Mouse (Mus musculus) gastrocnemius, adult 2 months (tissue): ENCODE data around the gene Mrs2. TPM values are rescaled to one million over a fixed set of nuclear protein-coding genes. Genes with fewer than 3 reads are reported as not detected.
"Not testable (repeated sequence)": the region's sequence is repeated elsewhere in the genome, so short reads cannot be mapped to it uniquely, and the experiment has no call there.

Experiments
- DNase-seq: peaks from one replicate; pipeline ENCODE4 v3.0.0; 2022
- H3K27ac ChIP-seq: fragments of 200-600 bp; 2 replicates; pipeline ENCODE4 v1.8.1; 2022; ENCODE audit warnings: mild to moderate bottlenecking
- H3K4me3 ChIP-seq: fragments of 200-600 bp; 2 replicates; pipeline ENCODE4 v1.8.1; 2022; ENCODE audit warnings: mild to moderate bottlenecking, moderate library complexity
- CTCF ChIP-seq: fragments of 200-600 bp; IDR thresholded peaks from 2 replicates; pipeline ENCODE4 v1.8.1; 2022; ENCODE audit warnings: antibody characterized with exemption, mild to moderate bottlenecking, moderate library complexity
- intact Hi-C: fragments of 180-260 bp; cut with DNase I; formaldehyde crosslinking; loops from one replicate; pipeline ENCODE4 v1.15.1; 2025
- total RNA-seq, 2 experiments: library from RNA; stranded (reverse); gene quantifications; 2 replicates each; pipeline ENCODE4 v1.2.3; 2021

Gene Mrs2
- total RNA-seq, 2 experiments from 2014 or later: 36.8 to 46.7 TPM

GRCm38 (mm10) chr13:25022386-25022785 is 2.2 kb upstream of the Mrs2 start:
- no peak for DNase-seq
- no peak for TF ChIP-seq CTCF
- Histone ChIP-seq H3K4me3 (no peak overlapping the region), H3K27ac (no peak overlapping the region)
- intact Hi-C loops: no loop called here

DNA sequence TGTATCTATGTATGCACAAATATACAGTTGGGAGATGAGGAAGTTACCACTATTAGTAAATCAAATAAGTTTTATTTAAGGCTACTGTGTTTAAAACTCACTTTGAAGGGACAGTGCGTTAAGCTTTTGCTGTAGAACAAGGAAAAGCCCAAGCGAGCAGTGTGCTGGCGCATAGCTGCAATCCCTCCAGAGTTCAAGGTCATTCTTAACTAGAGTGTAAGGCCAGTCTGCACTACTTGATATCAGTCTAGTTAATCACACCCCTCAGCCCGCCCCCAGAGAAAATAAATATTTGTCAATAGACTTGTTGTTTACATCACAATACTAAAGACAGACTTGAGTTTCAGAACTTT is 337 bp upstream of the Mrs2 start:
- intact Hi-C loops: no loop called here
- Histone ChIP-seq H3K27ac (peak overlapping the region; percentile 90), H3K4me3 (peak overlapping the region; percentile 96)
- DNase-seq: no peak
- TF ChIP-seq CTCF: no peak

GRCm38 (mm10) chr13:25018316-25018715 is 1.9 kb downstream of the Mrs2 start:
- DNase-seq: no peak
- H3K27ac ChIP-seq: no peak overlapping the region
- no peak for TF ChIP-seq CTCF
- H3K4me3 ChIP-seq: no peak overlapping the region; the same call in 1 of the 2 replicates
- intact Hi-C loops: no loop called here

DNA sequence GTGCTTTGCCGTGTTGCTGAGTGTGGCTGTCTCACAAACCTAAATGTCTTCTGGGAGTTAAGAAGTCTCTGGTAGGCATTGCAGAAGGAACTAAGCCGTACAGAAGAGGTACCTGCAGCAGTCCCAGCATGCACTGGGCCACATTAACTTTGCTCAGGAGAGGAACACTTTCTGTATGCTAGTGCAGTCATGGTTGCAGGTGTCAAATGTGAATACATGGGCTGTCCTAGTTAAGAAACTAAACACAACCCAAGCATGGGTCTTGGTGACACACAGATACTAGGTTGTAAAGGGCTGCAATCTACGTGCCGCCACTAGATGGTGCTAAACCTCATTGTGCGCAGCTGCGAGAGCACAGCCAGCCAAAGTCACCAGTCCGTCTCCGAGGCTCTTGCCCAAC is 13.1 kb downstream of the Mrs2 start:
- peak; percentile 54 for TF ChIP-seq CTCF
- DNase-seq: peak; percentile 55
- Histone ChIP-seq H3K27ac (no peak overlapping the region), H3K4me3 (no peak overlapping the region)
- intact Hi-C loops: no loop called here

DNA sequence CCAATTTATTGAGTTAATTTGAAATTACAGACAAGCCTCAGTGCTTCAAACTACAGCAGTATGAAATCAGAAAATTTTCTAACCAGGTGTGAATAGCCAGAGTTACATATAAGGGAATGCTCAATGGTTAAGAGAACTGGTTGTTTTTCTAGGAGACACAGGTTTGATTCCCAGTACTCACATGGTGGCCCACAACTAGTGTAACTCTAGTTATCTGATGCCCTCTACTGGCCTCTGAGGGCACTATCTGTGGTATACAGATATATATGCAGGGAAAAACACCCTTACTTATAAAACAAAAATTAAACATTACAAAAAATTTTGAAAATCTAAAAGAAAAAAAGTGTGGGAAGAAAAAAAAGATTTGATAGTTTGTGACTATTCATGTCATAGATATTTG is 17.2 kb downstream of the Mrs2 start:
- H3K4me3 ChIP-seq: no peak overlapping the region
- no peak overlapping the region for H3K27ac ChIP-seq
- TF ChIP-seq CTCF: peak; percentile 42
- no peak for DNase-seq
- intact Hi-C loops: no loop called here

- Histone ChIP-seq H3K4me3 (no peak overlapping the region), H3K27ac (no peak overlapping the region)
- TF ChIP-seq CTCF: no peak
- intact Hi-C loops: no loop called here
- no peak for DNase-seq
These were observed 20.6 kb downstream of the Mrs2 start for GRCm38 (mm10) chr13:24999538-24999937.

DNA sequence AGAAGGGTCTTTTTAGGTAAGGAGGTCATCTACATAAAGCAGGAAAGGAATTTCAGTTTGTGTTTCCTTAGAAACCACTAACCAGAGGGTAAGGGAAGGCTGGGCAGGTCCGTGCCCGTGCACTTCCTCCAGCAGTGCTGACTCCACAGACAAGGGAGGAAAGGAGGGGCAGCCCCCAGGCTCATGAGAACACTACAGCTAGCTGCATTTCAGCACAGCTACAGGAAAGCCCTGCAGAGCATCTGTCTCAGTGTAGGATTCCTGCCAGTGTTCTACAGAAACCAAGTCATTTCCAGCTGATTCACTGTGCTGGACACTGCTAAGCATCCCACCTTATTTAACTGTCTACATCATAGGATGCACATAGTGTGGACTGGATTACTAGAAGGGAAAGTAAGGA is 27.0 kb downstream of the Mrs2 start:
- DNase-seq: no peak
- no peak for TF ChIP-seq CTCF
- intact Hi-C loops: no loop called here
- Histone ChIP-seq H3K4me3 (no peak overlapping the region), H3K27ac (no peak overlapping the region)

GRCm38 (mm10) chr13:24989006-24989405 is 31.2 kb downstream of the Mrs2 start:
- intact Hi-C loops: loop anchor here (2.0 kb wide), 1 partner anchor 50 kb away; no protein-coding TSS in a partner anchor
- TF ChIP-seq CTCF: no peak
- no peak for DNase-seq
- H3K27ac ChIP-seq: peak overlapping the region; percentile 38
- no peak overlapping the region for H3K4me3 ChIP-seq

GRCm38 (mm10) chr13:24988391-24988790 is 31.8 kb downstream of the Mrs2 start:
- H3K27ac ChIP-seq: no peak overlapping the region
- intact Hi-C loops: loop anchor here (2.0 kb wide), 1 partner anchor 50 kb away; no protein-coding TSS in a partner anchor
- no peak overlapping the region for H3K4me3 ChIP-seq
- peak; percentile 64 for TF ChIP-seq CTCF
- DNase-seq: peak; percentile 65

DNA sequence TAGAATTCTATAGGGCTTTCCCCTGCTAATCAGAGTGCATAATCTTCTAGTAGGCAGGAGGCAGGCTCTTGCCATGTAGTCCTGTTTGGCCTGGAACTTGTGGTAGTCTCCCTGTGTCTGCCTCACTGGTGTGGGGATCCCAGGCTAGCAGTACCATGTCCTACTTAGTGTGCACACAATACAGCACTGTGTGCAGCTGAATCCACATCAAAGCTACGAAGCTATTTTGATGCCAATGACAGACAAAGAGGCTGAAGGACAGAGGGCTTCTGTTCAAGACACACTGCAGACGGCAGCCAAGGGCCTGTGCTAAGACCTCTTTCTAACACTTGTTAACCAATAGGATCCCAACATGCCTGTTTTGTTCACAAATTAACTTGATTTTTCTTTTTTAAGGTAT is 34.7 kb downstream of the Mrs2 start:
- H3K27ac ChIP-seq: no peak overlapping the region
- intact Hi-C loops: no loop called here
- no peak for DNase-seq
- no peak overlapping the region for H3K4me3 ChIP-seq
- TF ChIP-seq CTCF: no peak

- intact Hi-C loops: no loop called here
- H3K4me3 ChIP-seq: no peak overlapping the region
- DNase-seq: no peak
- no peak for TF ChIP-seq CTCF
- no peak overlapping the region for H3K27ac ChIP-seq
These were observed 39.1 kb downstream of the Mrs2 start for GRCm38 (mm10) chr13:24981031-24981430.

GRCm38 (mm10) chr13:24977820-24978342 is 42.3 kb downstream of the Mrs2 start:
- H3K4me3 ChIP-seq: no peak overlapping the region
- H3K27ac ChIP-seq: no peak overlapping the region
- no peak for DNase-seq
- TF ChIP-seq CTCF: no peak
- intact Hi-C loops: no loop called here

- Histone ChIP-seq H3K27ac (no peak overlapping the region), H3K4me3 (no peak overlapping the region)
- intact Hi-C loops: no loop called here
- TF ChIP-seq CTCF: no peak
- DNase-seq: no peak
These were observed 43.8 kb downstream of the Mrs2 start for GRCm38 (mm10) chr13:24976384-24976783.

DNA sequence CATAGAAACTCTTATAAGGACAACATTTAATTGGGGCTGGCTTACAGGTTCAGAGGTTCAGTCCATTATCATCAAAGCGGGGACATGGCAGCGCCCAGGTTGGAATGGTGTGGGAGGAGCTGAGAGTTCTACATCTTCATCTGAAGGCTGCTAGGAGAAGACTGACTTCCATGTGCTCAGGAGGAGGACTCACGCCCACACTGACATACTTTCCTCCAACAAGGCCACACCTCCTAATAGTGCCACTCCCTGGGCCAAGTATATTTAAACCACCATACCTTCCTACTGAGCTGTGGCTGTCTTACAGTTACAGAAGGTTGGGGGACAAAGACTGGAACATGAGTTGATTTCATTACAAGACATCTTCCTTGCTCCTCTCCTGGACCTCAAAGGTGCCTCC is 48.4 kb downstream of the Mrs2 start:
- H3K4me3 ChIP-seq, DNase-seq, intact Hi-C loops, H3K27ac ChIP-seq: not testable (repeated sequence)

DNA sequence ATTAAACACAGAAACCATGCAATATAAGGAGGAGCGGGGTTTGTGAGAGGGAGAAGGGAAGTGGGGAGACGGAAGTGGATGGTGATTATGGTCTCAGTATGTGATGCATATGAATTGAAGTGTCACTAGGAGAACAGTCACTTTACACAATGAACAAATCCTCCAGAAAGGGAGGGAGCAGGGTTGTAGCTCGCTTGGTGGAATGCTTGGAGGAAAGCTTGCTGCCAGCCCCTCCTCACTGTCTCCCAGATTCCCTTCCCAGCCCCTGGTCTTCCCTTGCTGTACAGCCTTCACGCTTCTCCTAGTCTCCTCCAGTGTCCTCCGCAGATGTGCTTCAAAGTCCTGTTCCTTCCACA is 54.4 kb downstream of the Mrs2 start:
- H3K4me3 ChIP-seq: peak overlapping the region; percentile 63
- intact Hi-C loops: no loop called here
- H3K27ac ChIP-seq: no peak overlapping the region
- TF ChIP-seq CTCF: no peak
- no peak for DNase-seq
